Mouse (Mus musculus) natural killer cell, adult 2 months (primary cell): ENCODE results near the gene St6galnac1.
"Not testable (repeated sequence)": the region's sequence is repeated elsewhere in the genome, so short reads cannot be mapped to it uniquely, and the experiment has no call there.

Experiments
- DNase-seq, 2 experiments: peaks; one replicate each; pipeline ENCODE4 v3.0.0; 2022; ENCODE audit warnings: low spot score in 2 of 2

Gene St6galnac1

GRCm38 (mm10) chr11:116807526-116807925 is 32.2 kb upstream of the St6galnac1 start:
- no peak for DNase-seq

DNA sequence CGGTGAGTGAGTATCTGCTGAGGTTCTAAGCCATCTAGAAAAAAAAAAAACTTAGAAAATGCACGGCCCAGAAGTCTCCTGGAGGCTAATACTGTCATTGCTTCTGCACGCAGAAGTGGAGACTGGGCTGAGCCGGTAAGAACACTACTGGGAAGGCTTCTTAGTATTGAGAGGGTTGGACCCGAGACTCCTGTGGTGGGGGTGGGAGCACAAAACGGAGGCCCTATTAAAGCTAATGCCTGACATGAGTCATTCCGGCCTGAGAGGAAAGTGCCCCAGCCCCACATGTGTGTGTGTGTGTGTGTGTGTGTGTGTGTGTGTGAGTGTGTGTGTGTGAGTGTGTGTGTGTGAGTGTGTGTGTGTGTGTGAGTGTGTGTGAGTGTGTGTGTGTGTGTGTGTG is 31.8 kb upstream of the St6galnac1 start:
- DNase-seq = no peak

DNA sequence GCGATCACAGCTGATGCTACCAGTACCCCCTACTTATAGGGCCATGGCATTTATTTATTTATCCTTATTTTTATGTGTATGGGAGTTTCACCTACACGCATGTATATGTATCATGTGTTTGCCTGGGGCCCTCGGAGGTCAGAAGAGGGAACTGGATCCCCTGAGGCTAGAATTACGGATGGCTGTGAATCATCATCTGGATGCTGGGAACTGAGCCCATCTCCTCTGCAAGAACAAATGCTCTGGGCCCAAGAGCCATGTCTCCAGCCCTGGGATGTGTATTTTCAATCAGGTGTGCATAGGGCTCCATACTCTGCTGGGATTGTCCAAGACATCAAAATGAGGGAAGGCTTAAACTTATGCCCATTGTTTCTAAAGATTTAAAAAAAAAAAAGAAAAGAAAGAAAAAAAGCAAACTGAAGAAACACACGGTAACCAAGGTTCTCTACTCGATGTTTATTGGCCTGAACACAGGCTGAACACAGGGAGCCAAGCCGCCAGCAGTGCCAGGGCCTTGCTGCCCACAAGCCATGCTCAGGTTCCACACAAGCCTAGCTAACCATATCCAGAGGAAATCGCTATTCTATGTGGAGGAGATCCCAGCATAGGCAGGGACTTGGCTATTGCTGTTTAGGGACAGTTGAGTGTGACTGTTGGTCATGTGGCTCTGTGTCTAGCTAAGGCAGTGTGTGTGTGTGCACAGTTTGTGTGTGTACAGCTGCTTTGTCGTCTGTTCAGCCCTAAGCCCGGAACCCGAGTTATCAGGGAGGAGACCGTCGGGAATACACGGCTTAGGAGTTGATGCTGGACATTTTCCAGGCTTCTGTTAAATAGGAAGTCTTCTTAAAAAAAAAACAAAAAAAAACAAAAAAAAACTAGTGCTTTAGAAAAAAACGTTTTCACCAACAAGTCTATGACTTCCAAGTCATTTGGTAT is 31.1 kb upstream of the St6galnac1 start:
- DNase-seq = no peak

DNA sequence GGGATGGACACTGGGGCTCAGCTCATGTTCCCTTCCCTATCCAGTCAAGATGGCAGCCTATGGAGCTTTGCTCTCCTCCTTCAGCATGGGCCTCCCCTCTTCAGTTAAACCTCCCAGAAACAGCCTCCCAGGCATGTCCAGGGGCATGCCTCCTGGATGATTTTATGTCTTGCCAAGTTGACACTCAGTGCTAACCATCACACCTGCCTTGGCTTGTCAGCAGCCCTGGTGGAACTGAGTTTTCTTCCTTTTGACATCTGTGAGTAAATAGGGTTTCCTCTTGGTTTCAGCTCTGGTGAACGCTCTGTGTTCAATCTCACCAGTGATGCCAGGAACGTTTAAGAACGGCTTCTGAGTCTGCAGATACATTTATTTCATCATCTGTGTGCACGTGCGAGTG is 27.4 kb upstream of the St6galnac1 start:
- no peak for DNase-seq

DNA sequence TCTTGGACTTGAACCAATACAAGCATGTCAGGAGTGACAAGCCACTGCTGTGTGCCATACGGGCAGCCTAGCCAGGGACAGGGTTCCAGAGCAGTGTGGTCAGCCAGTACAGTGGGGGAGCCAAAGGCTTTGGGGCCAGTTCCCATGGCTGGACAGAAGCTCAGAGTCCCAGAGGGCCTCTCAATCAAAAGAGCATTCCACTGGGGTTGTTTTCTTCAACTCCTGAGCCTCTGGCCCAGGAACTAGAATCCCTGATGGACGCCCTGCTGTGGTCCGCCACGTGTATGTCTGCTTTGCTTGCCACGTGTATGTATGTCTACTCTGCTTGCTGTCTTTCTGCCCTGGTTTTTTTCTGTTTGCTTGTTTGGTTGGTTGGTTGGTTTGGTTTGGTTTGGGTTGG is 25.8 kb upstream of the St6galnac1 start:
- no peak for DNase-seq

DNA sequence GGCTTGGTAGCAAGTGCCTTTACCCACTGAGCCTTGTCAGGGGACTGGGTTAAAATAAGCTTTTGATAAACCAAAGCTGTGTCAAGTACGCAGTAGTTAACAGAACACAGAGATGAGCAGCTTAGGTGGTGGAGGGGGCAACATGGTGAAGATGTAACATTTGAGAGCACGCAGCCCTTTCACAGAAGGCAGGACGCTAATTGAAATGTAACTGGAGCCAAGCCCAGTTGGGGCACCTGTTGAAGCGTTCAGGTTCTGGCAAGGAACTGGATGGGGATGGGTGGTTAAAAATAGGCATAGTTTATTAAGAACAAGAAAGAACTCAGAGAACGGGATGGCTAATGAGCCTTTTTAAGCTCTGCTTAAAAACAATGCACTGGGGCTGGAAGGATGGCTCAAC is 24.1 kb upstream of the St6galnac1 start:
- DNase-seq = no peak

GRCm38 (mm10) chr11:116784221-116784620 is 8.9 kb upstream of the St6galnac1 start:
- no peak for DNase-seq

DNA sequence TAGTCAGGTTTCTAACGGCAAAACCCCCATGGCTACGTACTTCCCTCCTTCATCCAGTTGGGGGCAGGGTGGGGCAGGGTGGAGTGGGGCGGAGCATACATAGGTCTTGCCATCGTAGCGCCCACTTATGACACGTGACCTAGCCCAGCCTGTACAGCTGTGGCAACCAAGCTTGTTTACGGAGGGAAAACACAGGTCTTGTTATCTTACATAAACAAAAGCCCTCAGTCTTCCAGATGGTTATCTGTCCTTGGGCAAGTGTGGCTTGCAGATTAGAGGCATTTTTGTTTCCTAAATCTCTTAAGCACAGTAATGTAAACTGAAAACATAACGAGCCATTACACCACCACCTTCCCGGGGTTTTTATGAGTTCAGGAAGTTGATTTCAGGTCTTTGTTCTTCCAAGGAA is 7.4 kb upstream of the St6galnac1 start:
- peak; percentile 62 to 75 for DNase-seq

- DNase-seq = no peak
Measured at GRCm38 (mm10) chr11:116773205-116773604, 2.1 kb downstream of the St6galnac1 start.

DNA sequence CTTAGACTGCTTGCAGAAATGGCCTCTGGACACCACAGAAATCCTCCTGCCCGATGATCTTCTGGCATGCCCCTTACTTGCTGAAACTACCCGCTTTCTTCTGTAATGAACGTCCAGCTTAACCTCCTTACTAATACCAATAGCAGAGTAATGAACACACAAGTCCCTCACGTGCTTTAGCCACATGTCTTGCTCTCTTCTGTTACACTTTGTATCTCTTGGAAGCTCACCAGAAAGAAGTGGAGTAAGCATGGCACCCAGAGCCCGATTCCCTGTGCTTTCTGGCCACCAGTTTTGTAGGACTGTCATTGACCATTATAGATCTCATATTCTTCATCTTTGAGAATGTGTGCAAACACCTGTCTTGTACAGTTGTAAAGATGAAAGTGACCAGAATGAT is 5.4 kb downstream of the St6galnac1 start:
- DNase-seq = no peak

GRCm38 (mm10) chr11:116764946-116765345 is 10.4 kb downstream of the St6galnac1 start:
- no peak for DNase-seq

DNA sequence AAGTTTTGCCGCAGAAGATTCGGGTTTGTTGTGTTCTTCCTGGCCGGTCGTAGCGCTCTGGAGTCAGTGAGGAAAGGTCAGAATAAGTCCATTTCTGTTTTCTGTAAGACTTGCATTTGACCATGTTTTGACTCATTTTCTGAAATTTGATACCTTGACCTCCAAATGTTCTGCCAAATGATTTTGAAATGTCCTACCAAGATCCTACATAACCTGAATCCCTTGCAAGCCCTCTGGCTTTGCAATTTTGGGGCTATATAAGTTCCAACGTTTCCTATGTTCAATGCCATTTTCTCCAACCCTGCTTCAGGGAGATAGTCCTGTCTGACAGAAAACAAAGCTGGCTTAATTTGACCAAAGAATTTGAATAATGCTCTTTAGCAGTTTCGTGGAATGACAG is 11.0 kb downstream of the St6galnac1 start:
- no peak for DNase-seq

DNA sequence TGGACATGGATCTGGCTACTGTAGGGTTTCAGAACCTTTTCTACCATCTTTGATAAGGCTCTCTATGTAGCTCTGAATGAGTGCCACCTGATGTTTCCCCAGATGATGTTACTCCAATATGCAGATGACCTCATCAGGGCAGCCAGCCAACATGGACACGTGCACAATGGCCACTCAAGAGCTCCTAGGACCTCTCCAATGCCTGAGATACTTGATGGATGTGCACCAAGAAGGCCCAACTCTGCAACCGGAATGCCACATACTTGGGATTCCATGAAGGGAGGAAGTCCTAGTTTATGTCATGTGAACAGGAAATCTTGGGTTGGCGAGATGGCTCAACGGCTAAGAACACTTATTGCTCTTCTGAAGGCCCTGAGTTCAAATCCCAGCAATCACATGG is 20.1 kb downstream of the St6galnac1 start:
- no peak for DNase-seq

DNA sequence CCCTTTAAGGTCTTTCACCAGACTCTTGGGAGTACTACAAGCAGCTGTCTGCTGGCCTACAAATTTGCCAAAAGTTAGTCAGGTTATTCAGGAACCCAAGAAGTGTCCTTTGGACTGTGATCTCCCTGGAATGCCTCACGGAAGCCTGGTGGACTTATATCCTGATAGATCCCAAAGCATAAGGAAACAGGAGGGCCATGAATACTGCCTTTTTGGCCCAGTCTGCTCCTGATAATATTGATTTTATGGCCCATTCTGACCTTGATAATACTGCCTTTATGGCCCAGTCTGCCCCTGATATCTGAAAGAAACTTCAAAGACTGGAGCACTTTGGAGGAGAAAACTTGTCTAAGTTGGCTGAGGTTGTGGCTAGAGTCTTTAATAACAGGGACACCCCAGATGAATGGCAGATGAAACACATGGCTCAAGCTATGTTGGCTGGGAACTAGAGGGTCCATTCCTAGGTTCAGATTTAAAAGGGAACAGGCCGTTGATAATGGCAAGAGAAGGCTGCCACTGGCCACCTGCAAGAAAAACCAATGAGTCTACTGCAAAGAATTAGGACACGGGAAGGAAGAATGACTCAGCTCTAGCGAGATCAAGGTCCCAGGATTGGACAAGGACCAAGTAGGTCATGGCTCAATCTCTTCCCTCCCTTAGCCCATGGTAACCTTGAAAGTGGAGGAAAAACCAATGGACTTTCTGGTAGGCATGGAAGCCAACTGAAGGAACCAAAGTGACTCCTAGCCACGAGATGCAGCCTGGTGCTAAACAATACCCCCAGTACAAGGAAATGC is 21.4 kb downstream of the St6galnac1 start:
- no peak for DNase-seq

DNA sequence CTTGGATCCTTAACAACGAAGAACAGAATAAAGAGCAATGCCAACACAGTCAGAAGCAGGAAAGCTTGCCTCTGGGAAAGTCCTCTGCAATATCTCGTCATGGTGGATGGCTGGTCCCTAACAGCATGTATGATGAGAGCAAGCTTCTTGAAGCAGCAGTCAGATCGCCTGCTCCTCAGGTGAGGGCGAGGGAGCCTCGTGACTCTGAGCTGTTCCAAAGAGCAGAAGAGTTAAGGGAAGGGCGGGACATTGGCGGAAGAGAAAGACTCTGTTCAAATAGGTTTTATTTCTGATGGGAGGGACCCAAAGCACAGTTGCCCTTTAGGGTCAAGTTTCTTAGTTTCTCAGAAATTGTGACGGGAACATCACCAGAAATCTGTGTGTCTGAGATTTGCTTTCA is 25.6 kb downstream of the St6galnac1 start:
- DNase-seq = no peak

- not testable (repeated sequence) for DNase-seq
Measured at GRCm38 (mm10) chr11:116748692-116749091, 26.6 kb downstream of the St6galnac1 start.

DNA sequence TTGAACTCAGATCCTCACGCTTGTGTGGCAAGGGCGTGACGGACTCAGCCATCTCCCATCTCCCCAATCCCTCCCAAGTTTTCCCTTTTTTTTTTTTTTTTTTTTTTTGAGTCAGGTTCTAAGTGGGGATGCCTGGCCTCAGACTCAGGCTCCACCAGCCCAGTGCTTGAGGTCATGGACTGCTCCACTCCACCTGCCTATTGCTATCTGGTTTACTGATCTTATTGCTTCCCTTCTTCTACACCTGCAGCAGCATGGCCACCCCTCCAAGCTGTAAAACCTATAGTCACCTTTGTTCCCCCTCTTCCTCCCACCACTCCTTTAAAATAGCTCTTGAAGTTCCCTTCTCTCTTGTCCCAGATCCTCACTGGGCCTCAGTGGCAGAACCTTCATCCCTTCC is 28.5 kb downstream of the St6galnac1 start:
- DNase-seq = not testable (repeated sequence)

DNA sequence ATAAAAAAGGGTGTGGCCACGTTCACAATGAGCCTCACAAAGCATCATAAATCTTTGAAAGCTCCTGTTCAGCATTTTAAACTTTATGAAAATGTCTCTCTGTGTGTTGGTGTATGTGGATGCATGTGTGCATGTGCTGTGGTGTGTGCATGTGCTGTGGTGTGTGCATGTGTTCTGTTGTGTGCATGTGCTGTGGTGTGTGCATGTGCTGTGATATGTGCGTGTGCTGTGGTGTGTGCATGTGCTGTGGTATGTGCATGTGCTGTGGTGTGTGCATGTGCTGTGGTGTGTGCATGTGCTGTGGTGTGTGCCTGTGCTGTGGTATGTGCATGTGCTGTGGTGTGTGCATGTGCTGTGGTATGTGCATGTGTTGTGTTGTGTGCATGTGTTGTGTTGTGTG is 29.9 kb downstream of the St6galnac1 start:
- not testable (repeated sequence) for DNase-seq

DNA sequence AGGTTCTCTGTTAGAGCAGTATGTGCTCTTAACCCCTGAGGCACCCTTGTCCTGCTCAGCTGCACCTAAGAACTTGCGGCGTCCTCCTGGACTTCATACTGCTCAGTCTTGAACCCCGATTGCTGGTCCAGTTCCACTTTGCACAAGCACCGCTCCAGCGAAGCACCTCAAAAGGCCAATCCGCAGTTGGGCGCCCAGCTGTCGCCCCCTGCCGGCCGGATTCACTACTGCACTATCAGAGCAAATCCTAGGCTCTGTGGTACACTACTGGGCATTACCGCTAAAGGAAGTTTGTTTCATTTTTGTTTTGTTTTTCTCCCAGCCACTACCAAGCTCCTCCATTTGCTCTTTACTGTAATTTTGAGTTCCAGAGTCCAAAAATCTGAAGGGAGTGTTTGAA is 36.9 kb downstream of the St6galnac1 start:
- no peak for DNase-seq

DNA sequence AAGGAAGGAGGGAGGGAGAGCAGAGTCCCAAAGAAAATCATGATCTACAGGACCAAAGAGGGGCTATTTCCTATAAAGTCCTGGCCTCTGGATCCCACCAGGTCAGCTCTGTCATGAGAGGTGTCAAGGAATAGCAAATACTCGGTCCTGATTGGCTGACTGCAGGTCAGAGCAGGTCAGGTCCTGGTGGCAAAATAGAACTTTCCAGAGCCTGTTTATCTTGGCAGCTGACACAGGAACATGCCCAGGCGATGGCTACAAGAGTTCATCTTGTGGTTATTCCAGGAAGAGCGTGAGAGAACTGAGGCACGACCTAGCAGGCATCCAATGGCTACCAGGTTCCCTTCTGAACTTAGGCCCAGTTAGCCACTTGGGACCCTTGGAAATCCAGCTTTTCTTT is 42.8 kb downstream of the St6galnac1 start:
- no peak for DNase-seq

DNA sequence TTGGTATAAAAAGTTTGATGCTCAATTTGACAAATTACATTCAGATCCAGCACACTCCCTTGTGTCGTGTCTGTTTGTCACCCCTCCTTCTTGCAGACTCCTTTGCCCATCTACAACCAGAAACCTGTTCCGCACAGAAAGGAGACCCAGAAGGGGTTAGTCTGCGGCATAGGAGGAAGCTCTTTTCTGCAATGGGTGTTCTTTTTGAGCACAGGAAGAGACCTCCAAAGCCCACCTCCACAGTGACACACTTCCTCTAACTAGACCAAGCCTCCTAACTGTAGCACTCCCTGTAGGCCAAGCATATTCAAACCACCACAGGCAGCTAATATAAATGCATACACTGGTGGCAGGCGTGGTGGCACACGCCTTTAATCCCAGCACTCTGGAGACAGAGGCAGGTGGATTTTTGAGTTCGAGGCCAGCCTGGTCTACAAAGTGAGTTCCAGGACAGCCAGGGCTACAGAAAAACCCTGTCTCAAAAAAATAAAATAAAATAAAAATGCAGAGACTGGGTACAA is 44.2 kb downstream of the St6galnac1 start:
- DNase-seq = not testable (repeated sequence)

GRCm38 (mm10) chr11:116729276-116730008 is 45.9 kb downstream of the St6galnac1 start:
- no peak for DNase-seq
